Mouse (Mus musculus) left cerebral cortex, adult 2 months (tissue): ENCODE results near the gene Chn1. TPM values are rescaled to one million over a fixed set of nuclear protein-coding genes. Genes with fewer than 3 reads are reported as not detected.

Source experiments
- DNase-seq, 2 experiments: peaks; one replicate each; pipeline ENCODE4 v3.0.0; 2021 to 2022; ENCODE audit warnings: low spot score in 2 of 2, mixed read lengths in 1 of 2; ENCODE audit errors: extremely low spot score in 1 of 2
- H3K27ac ChIP-seq: fragments of 200-600 bp; 2 replicates; pipeline ENCODE4 v1.8.1; 2022
- H3K4me3 ChIP-seq: fragments of 200-600 bp; 2 replicates; pipeline ENCODE4 v1.8.1; 2022
- CTCF ChIP-seq: fragments of 200-600 bp; IDR thresholded peaks from 2 replicates; pipeline ENCODE4 v1.8.1; 2022; ENCODE audit warnings: antibody characterized with exemption, mild to moderate bottlenecking, moderate library complexity
- intact Hi-C: fragments of 180-260 bp; cut with DNase I; formaldehyde crosslinking; loops from one replicate; pipeline ENCODE4 v1.15.1; 2025
- total RNA-seq, 2 experiments: library from RNA; stranded (reverse); gene quantifications; 2 replicates each; pipeline ENCODE4 v1.2.3; 2021

Gene Chn1
- total RNA-seq, 2 experiments from 2014 or later, result 1,492 to 1,637 TPM

- TF ChIP-seq CTCF, result no peak
- Histone ChIP-seq H3K4me3 (no peak overlapping the region), H3K27ac (peak overlapping the region; percentile 73)
- intact Hi-C loops, result no loop called here
- DNase-seq, result no peak
These were observed 158.6 kb downstream of the Chn1 start for GRCm38 (mm10) chr2:73616434-73617057.

DNA sequence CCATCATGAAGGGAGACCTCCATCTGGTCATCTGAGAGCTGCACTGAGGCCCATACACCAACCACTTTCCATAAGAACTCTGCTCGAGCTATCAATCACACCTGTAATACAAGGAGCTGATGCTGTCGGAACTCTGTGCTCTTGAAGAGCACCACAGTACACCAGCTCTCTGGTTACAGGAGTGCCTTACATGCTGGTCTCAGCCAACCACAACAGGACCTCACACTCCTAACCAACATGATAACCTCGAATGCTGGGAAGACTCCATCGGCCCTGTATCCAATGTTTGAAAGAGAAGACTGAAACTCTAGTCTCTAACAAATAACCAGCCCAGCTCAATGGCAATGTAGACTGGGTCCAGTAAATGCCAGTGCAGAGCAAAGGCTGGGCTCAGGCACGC lies 159.7 kb downstream of the Chn1 start:
- TF ChIP-seq CTCF, result no peak
- no peak for DNase-seq
- Histone ChIP-seq H3K4me3 (no peak overlapping the region), H3K27ac (peak overlapping the region; percentile 73)
- intact Hi-C loops, result no loop called here

- no peak overlapping the region for H3K4me3 ChIP-seq
- DNase-seq, result no peak
- H3K27ac ChIP-seq, result peak overlapping the region; percentile 73
- peak; percentile 17 for TF ChIP-seq CTCF
- intact Hi-C loops, result no loop called here
These were observed 160.8 kb downstream of the Chn1 start for GRCm38 (mm10) chr2:73614303-73614702.

- Histone ChIP-seq H3K27ac (peak overlapping the region; percentile 77), H3K4me3 (no peak overlapping the region)
- no peak for DNase-seq
- TF ChIP-seq CTCF, result no peak
- intact Hi-C loops, result no loop called here
These were observed 162.2 kb downstream of the Chn1 start for GRCm38 (mm10) chr2:73612941-73613340.

GRCm38 (mm10) chr2:73612367-73612914 lies 162.7 kb downstream of the Chn1 start:
- intact Hi-C loops, result no loop called here
- Histone ChIP-seq H3K27ac (peak overlapping the region; percentile 77), H3K4me3 (no peak overlapping the region)
- TF ChIP-seq CTCF, result no peak
- DNase-seq, result no peak

DNA sequence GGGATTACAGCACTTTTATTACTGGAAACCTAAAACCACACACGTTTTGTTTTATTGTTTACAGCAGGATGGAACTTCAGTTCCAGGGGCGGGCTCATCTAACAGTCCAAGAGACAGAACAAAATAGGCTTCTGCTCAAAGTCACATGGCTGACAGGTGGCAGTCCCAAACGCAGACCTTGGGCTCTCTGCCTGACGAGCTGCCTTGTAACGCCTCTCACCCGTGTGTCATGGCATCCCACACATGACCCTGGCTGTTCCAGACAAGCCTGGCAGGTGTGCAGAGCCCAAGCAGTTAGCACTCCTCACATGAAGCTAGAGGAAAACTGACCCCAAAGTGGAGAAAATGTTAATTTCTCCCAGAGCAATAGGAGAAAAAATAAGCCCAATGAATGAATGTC lies 163.3 kb downstream of the Chn1 start:
- no peak for DNase-seq
- TF ChIP-seq CTCF, result no peak
- Histone ChIP-seq H3K4me3 (no peak overlapping the region), H3K27ac (peak overlapping the region; percentile 77)
- intact Hi-C loops, result no loop called here

GRCm38 (mm10) chr2:73609724-73610210 lies 165.4 kb downstream of the Chn1 start:
- H3K27ac ChIP-seq, result peak overlapping the region; percentile 56

DNA sequence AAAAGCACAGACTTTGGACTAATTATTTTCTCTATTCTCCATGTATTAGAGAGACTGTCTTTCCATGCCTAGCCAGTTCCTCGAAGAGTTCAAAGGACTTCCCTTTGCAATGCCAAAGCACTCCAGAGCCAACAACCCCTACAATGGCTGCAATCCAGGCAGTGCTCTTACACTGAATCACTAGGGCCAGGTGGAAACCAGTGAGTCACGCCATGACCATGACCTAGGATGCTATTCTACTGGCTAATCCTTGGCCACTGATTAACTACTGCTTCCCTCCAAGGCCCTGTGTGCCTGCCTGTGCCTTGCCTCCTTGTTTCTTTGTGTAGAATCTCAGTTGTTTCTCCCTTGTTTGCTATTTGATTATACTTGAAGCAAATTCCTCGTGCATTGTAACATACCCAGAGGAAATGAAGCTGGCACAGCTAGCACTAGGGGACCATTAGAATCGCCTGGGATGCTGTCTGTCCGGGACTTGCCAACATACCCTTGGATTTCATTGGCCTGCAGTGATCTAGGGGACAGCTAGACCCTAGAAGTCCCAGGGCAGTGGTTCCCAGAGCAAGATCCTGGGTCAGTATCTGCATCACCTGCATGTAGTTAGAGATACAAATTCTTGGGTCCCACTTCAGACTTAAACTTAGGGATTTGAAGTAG lies 166.0 kb downstream of the Chn1 start:
- intact Hi-C loops, result no loop called here
- peak overlapping the region; percentile 56 for H3K27ac ChIP-seq
- no peak overlapping the region for H3K4me3 ChIP-seq
- TF ChIP-seq CTCF, result no peak
- no peak for DNase-seq

More at GRCm38 (mm10) chr2:73609724-73610210, 165.4 kb downstream of the Chn1 start:
- TF ChIP-seq CTCF, result no peak
- intact Hi-C loops, result no loop called here
- DNase-seq, result no peak
- H3K4me3 ChIP-seq, result no peak overlapping the region

DNA sequence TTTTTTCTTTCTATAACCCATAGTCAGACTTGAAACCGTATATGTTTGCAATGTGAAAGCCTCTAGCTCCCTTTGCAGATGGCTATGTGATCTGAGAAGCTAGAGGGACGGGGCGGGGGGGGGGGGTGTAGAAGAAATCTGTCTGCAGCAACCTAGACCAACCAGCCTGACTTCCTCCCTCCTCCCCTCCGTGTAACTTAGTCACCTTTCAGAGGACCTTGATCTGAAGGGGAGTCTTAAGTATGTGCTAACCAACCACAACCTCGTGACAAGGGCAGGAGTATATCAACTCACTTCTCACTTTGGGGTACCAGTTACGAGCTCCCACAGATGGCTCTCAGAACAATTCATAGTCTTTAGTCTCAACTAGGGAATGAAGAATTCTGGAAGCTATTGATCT lies 166.8 kb downstream of the Chn1 start:
- Histone ChIP-seq H3K27ac (peak overlapping the region; percentile 56), H3K4me3 (no peak overlapping the region)
- no peak for DNase-seq
- TF ChIP-seq CTCF, result no peak
- intact Hi-C loops, result no loop called here

- Histone ChIP-seq H3K27ac (peak overlapping the region; percentile 83), H3K4me3 (no peak overlapping the region)
- no peak for TF ChIP-seq CTCF
- no peak for DNase-seq
- intact Hi-C loops, result no loop called here
These were observed 167.5 kb downstream of the Chn1 start for GRCm38 (mm10) chr2:73607609-73608008.

- no peak overlapping the region for H3K4me3 ChIP-seq
- DNase-seq, result no peak
- TF ChIP-seq CTCF, result no peak
- intact Hi-C loops, result no loop called here
- H3K27ac ChIP-seq, result peak overlapping the region; percentile 83
These were observed 168.0 kb downstream of the Chn1 start for GRCm38 (mm10) chr2:73607146-73607545.

GRCm38 (mm10) chr2:73606616-73607015 lies 168.5 kb downstream of the Chn1 start:
- Histone ChIP-seq H3K27ac (peak overlapping the region; percentile 83), H3K4me3 (no peak overlapping the region)
- DNase-seq, result no peak
- intact Hi-C loops, result no loop called here
- TF ChIP-seq CTCF, result no peak
